ENCODE assay signal across 8 mouse cellular contexts in genomic region chr2:32282727-32283126, GRCm38 (mm10). TPM values are rescaled to one million over a fixed set of nuclear protein-coding genes. Genes with fewer than 3 reads are reported as not detected.
A peak's percentile ranks its signal among the peaks of the same experiment; 100 is the strongest.
DNase-seq lines count a peak whose midpoint lies in the region; ATAC-seq and TF ChIP-seq lines count a peak whose summit lies in the region.

No protein-coding gene starts in this region.

- TF ChIP-seq CTCF in liver, embryonic 14.5 days (IDR thresholded peaks at IDR 0.05; ENCODE audit: low read depth) = peak; percentile 91
- peak; percentile 72; the same call in 1 of the 2 replicates for TF ChIP-seq CTCF in small intestine, adult 2 months (IDR thresholded peaks at IDR 0.05; ENCODE audit: extremely low read depth, insufficient read length, insufficient replicate concordance, low read depth, low read length)

- peak; percentile 66 for DNase-seq in midbrain, embryonic 14.5 days
- peak; percentile 82 for DNase-seq in R1 (ENCODE audit: low read depth, low spot score)
- DNase-seq in cerebellum, adult 8-10 months = peak; percentile 45
- DNase-seq in heart, adult 9 months (ENCODE audit: low spot score in 2 of 2) = peak; percentile 31 to 56
- peak; percentile 43 to 47 (median 47) for DNase-seq in liver, embryonic 14.5 days (ENCODE audit: low read depth in 3 of 3, low spot score in 3 of 3)

- H3K27me3 ChIP-seq in midbrain, embryonic 14.5 days (ENCODE audit: control insufficient read depth, insufficient read depth, low read length) = no peaks in the 10 kb centered on the region
- H3K27me3 ChIP-seq in midbrain, embryonic 13.5 days = no peaks in the 10 kb centered on the region
- H3K27me3 ChIP-seq in liver, embryonic 14.5 days (ENCODE audit: control insufficient read depth, insufficient read depth, low read length) = no peaks in the 10 kb centered on the region
- H3K27me3 ChIP-seq in small intestine, adult 2 months (ENCODE audit: control insufficient read depth, insufficient read depth, low read length) = no peaks in the 10 kb centered on the region

- H3K4me1 ChIP-seq in midbrain, embryonic 14.5 days (ENCODE audit: control insufficient read depth, insufficient read depth, low read length) = peaks cover 7% of the 10 kb centered on the region
- H3K4me1 ChIP-seq in midbrain, embryonic 13.5 days (replicated peaks) = peaks cover 13% of the 10 kb centered on the region
- peaks cover 0 to 7% of the 10 kb centered on the region in 2 experiments; a peak in 3 of 4 replicates for H3K4me1 ChIP-seq in liver, embryonic 14.5 days (replicated peaks; ENCODE audit: control insufficient read depth in 2 of 2, insufficient read depth in 2 of 2, low read length in 1 of 2)
- peaks cover 2% of the 10 kb centered on the region for H3K4me1 ChIP-seq in small intestine, adult 2 months (ENCODE audit: control insufficient read depth, insufficient read depth, insufficient read length, low read length)

- no peak for ATAC-seq in midbrain, embryonic 14.5 days (ENCODE audit: low FRiP score, low TSS enrichment)
- ATAC-seq in midbrain, embryonic 13.5 days = no peak
- 0 out of 2 replicates have a peak, but pooled peaks have one; percentile 31 for ATAC-seq in liver, embryonic 14.5 days (ENCODE audit: insufficient read depth)
- ATAC-seq in activated CD4-positive, CD25-positive, alpha-beta regulatory T cell, adult 4 months = no peak

- TF ChIP-seq POLR2A in small intestine, adult 2 months (IDR thresholded peaks at IDR 0.05; ENCODE audit: low read depth, low read length) = no peak

- H3K4me3 ChIP-seq in midbrain, embryonic 14.5 days (replicated peaks; ENCODE audit: low read depth, low read length) = no peak overlapping the region
- H3K4me3 ChIP-seq in midbrain, embryonic 13.5 days (replicated peaks) = no peak overlapping the region
- H3K4me3 ChIP-seq in liver, embryonic 14.5 days (ENCODE audit: insufficient read depth in 1 of 2, low read depth in 2 of 2, low read length in 2 of 2) = no peak overlapping the region
- no peak overlapping the region for H3K4me3 ChIP-seq in small intestine, adult 2 months (ENCODE audit: low read depth, low read length)

- no peaks in the 10 kb centered on the region for H3K9me3 ChIP-seq in midbrain, embryonic 14.5 days (ENCODE audit: control insufficient read depth, low read length)
- H3K9me3 ChIP-seq in midbrain, embryonic 13.5 days = no peaks in the 10 kb centered on the region
- no peaks in the 10 kb centered on the region for H3K9me3 ChIP-seq in liver, embryonic 14.5 days (ENCODE audit: control insufficient read depth, low read length)

- no peak overlapping the region for H3K9ac ChIP-seq in midbrain, embryonic 14.5 days (replicated peaks; ENCODE audit: low read length)
- no peak overlapping the region for H3K9ac ChIP-seq in midbrain, embryonic 13.5 days (replicated peaks)
- H3K9ac ChIP-seq in liver, embryonic 14.5 days (replicated peaks) = no peak overlapping the region

- H3K27ac ChIP-seq in midbrain, embryonic 14.5 days (replicated peaks; ENCODE audit: low read depth, low read length) = no peak overlapping the region
- no peak overlapping the region for H3K27ac ChIP-seq in midbrain, embryonic 13.5 days
- no peak overlapping the region for H3K27ac ChIP-seq in liver, embryonic 14.5 days
- H3K27ac ChIP-seq in small intestine, adult 2 months (ENCODE audit: insufficient read depth, low read depth, low read length) = no peak overlapping the region

- 93% methylated on average over 1 of the region's 1 CpGs for WGBS in midbrain, embryonic 14.5 days
- 92% methylated on average over 1 of the region's 1 CpGs for whole genome bisulfite sequencing in midbrain, embryonic 13.5 days
- WGBS in liver, embryonic 14.5 days (ENCODE audit: insufficient replicate concordance) = 51% methylated on average over 1 of the region's 1 CpGs
- 80% methylated on average over 1 of the region's 1 CpGs for WGBS in small intestine, adult 2 months

- TF ChIP-seq EP300 in liver, embryonic 14.5 days (IDR thresholded peaks at IDR 0.05; ENCODE audit: low read depth) = no peak

- no peak overlapping the region for H3K4me2 ChIP-seq in midbrain, embryonic 14.5 days (ENCODE audit: low read length)
- H3K4me2 ChIP-seq in midbrain, embryonic 13.5 days (replicated peaks) = no peak overlapping the region
- no peak overlapping the region for H3K4me2 ChIP-seq in liver, embryonic 14.5 days (ENCODE audit: low read depth)

- peaks cover 74% of the 10 kb centered on the region for H3K36me3 ChIP-seq in midbrain, embryonic 14.5 days (ENCODE audit: control insufficient read depth, insufficient read depth, low read length)
- H3K36me3 ChIP-seq in midbrain, embryonic 13.5 days = peaks cover 76% of the 10 kb centered on the region
- peaks cover 19% of the 10 kb centered on the region for H3K36me3 ChIP-seq in liver, embryonic 14.5 days (replicated peaks; ENCODE audit: control insufficient read depth, insufficient read depth, low read depth)
- peaks cover 35% of the 10 kb centered on the region for H3K36me3 ChIP-seq in small intestine, adult 2 months (ENCODE audit: control insufficient read depth, insufficient read depth, low read length)

RNA-seq across cellular contexts. Expression of gene Golga2, which starts 4.5 kb away (rescaled TPM):
- polyA plus RNA-seq in midbrain, embryonic 14.5 days (2014; fragmentation: Nextera tagmentation; extraction: Ambion mirVana) = 22.5 and 26.1 TPM in 2 replicates
- 26.0 and 26.7 TPM in 2 replicates for polyA plus RNA-seq in midbrain, embryonic 13.5 days (2015; fragmentation: Nextera tagmentation; extraction: Ambion mirVana)
- 10.0 and 13.0 TPM in 2 replicates for polyA plus RNA-seq in liver, embryonic 14.5 days (2012; rRNA removed)
- polyA plus RNA-seq in liver, embryonic 14.5 days (2014; fragmentation: Nextera tagmentation; extraction: Ambion mirVana) = 6.9 and 7.6 TPM in 2 replicates
- 21.7 and 37.4 TPM in 2 replicates for polyA plus RNA-seq in small intestine, adult 2 months (2012; rRNA removed)
- polyA plus RNA-seq in activated CD4-positive, CD25-positive, alpha-beta regulatory T cell, adult 4 months (2017; shearing (Covaris generic)) = 10 to 100 TPM; 14.9 to 18.3 TPM

RNA-seq across cellular contexts. Expression of gene Swi5, which starts 5.1 kb away (rescaled TPM):
- 169 and 339 TPM in 2 replicates for polyA plus RNA-seq in midbrain, embryonic 14.5 days (2014; fragmentation: Nextera tagmentation; extraction: Ambion mirVana)
- 454 and 469 TPM in 2 replicates for polyA plus RNA-seq in midbrain, embryonic 13.5 days (2015; fragmentation: Nextera tagmentation; extraction: Ambion mirVana)
- polyA plus RNA-seq in liver, embryonic 14.5 days (2012; rRNA removed) = 108 and 130 TPM in 2 replicates
- 100.0 and 105 TPM in 2 replicates for polyA plus RNA-seq in liver, embryonic 14.5 days (2014; fragmentation: Nextera tagmentation; extraction: Ambion mirVana)
- polyA plus RNA-seq in small intestine, adult 2 months (2012; rRNA removed) = 44.8 and 65.3 TPM in 2 replicates
- 100 to 1,000 TPM; 133 to 252 TPM for polyA plus RNA-seq in activated CD4-positive, CD25-positive, alpha-beta regulatory T cell, adult 4 months (2017; shearing (Covaris generic))

RNA-seq across cellular contexts. Expression of gene Uck1, which starts 22.8 kb away (rescaled TPM):
- 89.6 and 96.1 TPM in 2 replicates for polyA plus RNA-seq in midbrain, embryonic 14.5 days (2014; fragmentation: Nextera tagmentation; extraction: Ambion mirVana)
- 85.5 and 87.2 TPM in 2 replicates for polyA plus RNA-seq in midbrain, embryonic 13.5 days (2015; fragmentation: Nextera tagmentation; extraction: Ambion mirVana)
- 17.7 and 19.8 TPM in 2 replicates for polyA plus RNA-seq in liver, embryonic 14.5 days (2012; rRNA removed)
- 21.5 and 21.8 TPM in 2 replicates for polyA plus RNA-seq in liver, embryonic 14.5 days (2014; fragmentation: Nextera tagmentation; extraction: Ambion mirVana)
- 39.0 and 64.9 TPM in 2 replicates for polyA plus RNA-seq in small intestine, adult 2 months (2012; rRNA removed)
- 10 to 100 TPM; 30.4 to 34.4 TPM for polyA plus RNA-seq in activated CD4-positive, CD25-positive, alpha-beta regulatory T cell, adult 4 months (2017; shearing (Covaris generic))

RNA-seq across cellular contexts. Expression of gene Pomt1, which starts 46.3 kb away (rescaled TPM):
- polyA plus RNA-seq in midbrain, embryonic 14.5 days (2014; fragmentation: Nextera tagmentation; extraction: Ambion mirVana) = 28.3 and 33.2 TPM in 2 replicates
- 28.2 and 28.6 TPM in 2 replicates for polyA plus RNA-seq in midbrain, embryonic 13.5 days (2015; fragmentation: Nextera tagmentation; extraction: Ambion mirVana)
- 9.6 and 10.1 TPM in 2 replicates for polyA plus RNA-seq in liver, embryonic 14.5 days (2012; rRNA removed)
- 10.1 and 12.1 TPM in 2 replicates for polyA plus RNA-seq in liver, embryonic 14.5 days (2014; fragmentation: Nextera tagmentation; extraction: Ambion mirVana)
- polyA plus RNA-seq in small intestine, adult 2 months (2012; rRNA removed) = 11.0 and 18.4 TPM in 2 replicates
- 1 to 10 TPM; 2.5 to 3.8 TPM for polyA plus RNA-seq in activated CD4-positive, CD25-positive, alpha-beta regulatory T cell, adult 4 months (2017; shearing (Covaris generic))
